Mouse (Mus musculus): ENCODE data around the gene Cct5. TPM values are rescaled to one million over a fixed set of nuclear protein-coding genes. Genes with fewer than 3 reads are reported as not detected.

The Cct5 gene
- polyA plus RNA-seq, 1 experiment from 2014 or later, result 429 TPM

DNA sequence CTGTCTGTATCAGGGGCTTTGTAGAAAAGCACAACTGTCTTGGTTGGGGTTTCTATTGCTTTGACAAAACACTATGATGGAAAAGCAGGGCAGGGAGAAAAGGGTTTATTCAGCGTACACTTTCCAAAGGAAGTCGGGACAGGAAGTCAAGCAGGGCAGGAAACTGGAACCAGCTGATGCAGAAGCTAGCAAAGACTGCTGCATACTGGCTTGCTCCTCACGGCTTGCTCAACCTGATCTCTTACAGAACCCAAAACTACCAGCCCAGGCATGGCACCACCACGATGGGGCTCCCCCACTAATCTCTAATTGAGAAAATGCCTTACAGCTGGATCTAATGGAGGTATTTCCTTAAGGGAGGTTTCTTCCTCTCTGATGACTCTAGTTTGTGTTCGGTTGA lies 54.2 kb downstream of the Cct5 start:
- DNase-seq (ENCODE audit: low spot score) (no peak), ATAC-seq (replicated peaks; ENCODE audit: low FRiP score, low read depth) (no peak)
- TF ChIP-seq CTCF (IDR thresholded peaks at IDR 0.05; ENCODE audit: low read depth), result no peak
- Histone ChIP-seq H3K9ac (ENCODE audit: low read depth, low read length) (no peak overlapping the region), H3K27me3 (ENCODE audit: insufficient read depth, low read length) (no peaks in the 10 kb centered on the region), H3K27ac (no peak overlapping the region), H3K4me2 (ENCODE audit: low read length) (no peak overlapping the region), H3K4me3 (replicated peaks; ENCODE audit: low read depth, low read length) (no peak overlapping the region), H3K4me1 (replicated peaks; ENCODE audit: insufficient read depth, low read length) (peaks cover 4% of the 10 kb centered on the region; the same call in 1 of the 2 replicates), H3K36me3 (ENCODE audit: insufficient read depth, low read length) (no peaks in the 10 kb centered on the region), H3K9me3 (replicated peaks; ENCODE audit: low read length) (no peaks in the 10 kb centered on the region)
- WGBS, result 66% methylated on average over 5 of the region's 5 CpGs

DNA sequence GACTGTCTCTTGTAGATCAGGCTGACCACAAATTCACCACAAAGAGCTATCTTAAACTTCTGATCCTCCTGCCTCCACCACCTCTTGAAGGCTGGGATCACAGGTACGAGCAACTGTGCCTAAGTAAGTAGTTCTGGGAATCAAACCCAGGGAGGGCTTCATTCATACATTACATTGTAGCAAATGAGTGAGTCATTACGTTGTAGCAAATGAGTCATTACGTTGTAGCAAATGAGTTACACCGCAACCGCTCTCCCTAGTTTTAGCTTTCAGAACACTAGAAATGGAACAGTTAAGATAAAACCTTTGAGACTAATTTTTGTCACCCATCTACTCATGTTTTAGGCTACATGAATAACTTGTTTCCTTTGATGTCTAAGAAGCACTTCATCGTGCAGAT lies 55.3 kb downstream of the Cct5 start:
- H3K4me1 ChIP-seq (replicated peaks; ENCODE audit: insufficient read depth, low read length), result peaks cover 13% of the 10 kb centered on the region
- H3K36me3 ChIP-seq (ENCODE audit: insufficient read depth, low read length), result no peaks in the 10 kb centered on the region
- no peak overlapping the region for H3K27ac ChIP-seq
- H3K4me2 ChIP-seq (ENCODE audit: low read length), result no peak overlapping the region
- no peak overlapping the region for H3K4me3 ChIP-seq (replicated peaks; ENCODE audit: low read depth, low read length)
- 74% methylated on average over 6 of the region's 6 CpGs for WGBS
- no peak overlapping the region for H3K9ac ChIP-seq (ENCODE audit: low read depth, low read length)
- DNase-seq (ENCODE audit: low spot score), result no peak
- no peak for ATAC-seq (replicated peaks; ENCODE audit: low FRiP score, low read depth)
- no peaks in the 10 kb centered on the region for H3K9me3 ChIP-seq (replicated peaks; ENCODE audit: low read length)
- no peaks in the 10 kb centered on the region for H3K27me3 ChIP-seq (ENCODE audit: insufficient read depth, low read length)
- TF ChIP-seq CTCF (IDR thresholded peaks at IDR 0.05; ENCODE audit: low read depth), result no peak

DNA sequence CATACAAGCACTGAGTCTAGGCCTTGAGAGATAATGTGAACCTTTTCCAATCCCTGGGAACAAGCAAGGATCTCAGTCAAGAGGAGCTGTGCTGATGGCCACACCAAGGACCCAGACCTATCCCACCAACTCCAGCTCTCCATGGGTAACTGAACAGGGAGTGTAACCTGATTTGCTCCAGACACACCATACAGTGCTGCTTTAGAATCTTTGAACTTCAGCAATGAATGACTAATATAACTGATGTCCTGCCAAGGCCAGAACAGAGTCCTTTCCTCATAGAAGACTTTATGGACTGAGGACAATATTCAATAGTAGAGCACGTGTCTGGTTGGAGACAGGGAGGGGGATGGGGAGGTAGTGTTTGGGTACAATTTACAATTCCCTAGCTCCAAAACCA lies 56.5 kb downstream of the Cct5 start:
- H3K9me3 ChIP-seq (replicated peaks; ENCODE audit: low read length), result no peaks in the 10 kb centered on the region
- no peak for TF ChIP-seq CTCF (IDR thresholded peaks at IDR 0.05; ENCODE audit: low read depth)
- no peak overlapping the region for H3K9ac ChIP-seq (ENCODE audit: low read depth, low read length)
- no peak overlapping the region for H3K4me3 ChIP-seq (replicated peaks; ENCODE audit: low read depth, low read length)
- ATAC-seq (replicated peaks; ENCODE audit: low FRiP score, low read depth), result peak; percentile 60
- H3K4me1 ChIP-seq (replicated peaks; ENCODE audit: insufficient read depth, low read length), result peaks cover 13% of the 10 kb centered on the region
- H3K36me3 ChIP-seq (ENCODE audit: insufficient read depth, low read length), result no peaks in the 10 kb centered on the region
- 54% methylated on average over 1 of the region's 1 CpGs for WGBS
- H3K4me2 ChIP-seq (ENCODE audit: low read length), result no peak overlapping the region
- H3K27me3 ChIP-seq (ENCODE audit: insufficient read depth, low read length), result no peaks in the 10 kb centered on the region; the same call in 1 of the 2 replicates
- no peak overlapping the region for H3K27ac ChIP-seq
- no peak for DNase-seq (ENCODE audit: low spot score)

DNA sequence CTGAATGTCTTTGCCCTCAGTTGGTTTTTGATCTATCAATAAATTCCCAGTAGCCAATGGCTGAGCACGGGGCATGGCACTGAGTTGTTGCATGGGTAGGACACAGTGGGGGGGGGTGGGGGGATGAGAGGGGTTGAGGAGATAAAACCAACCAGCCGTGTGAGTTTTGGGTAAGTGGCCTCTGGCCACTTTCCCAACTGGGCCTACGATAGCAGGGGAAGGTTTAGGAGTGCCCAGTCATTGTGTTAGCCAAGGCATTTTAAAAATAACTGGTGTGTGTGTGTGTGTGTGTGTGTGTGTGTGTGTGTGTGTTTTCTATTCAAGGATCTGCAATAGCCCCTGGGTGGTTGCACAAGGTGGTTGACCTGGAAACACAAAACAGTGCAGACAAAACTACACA lies 58.4 kb downstream of the Cct5 start:
- Histone ChIP-seq H3K4me2 (ENCODE audit: low read length) (no peak overlapping the region), H3K27me3 (ENCODE audit: insufficient read depth, low read length) (no peaks in the 10 kb centered on the region; the same call in 1 of the 2 replicates), H3K4me3 (replicated peaks; ENCODE audit: low read depth, low read length) (no peak overlapping the region), H3K27ac (no peak overlapping the region), H3K4me1 (replicated peaks; ENCODE audit: insufficient read depth, low read length) (peaks cover 13% of the 10 kb centered on the region), H3K9me3 (replicated peaks; ENCODE audit: low read length) (no peaks in the 10 kb centered on the region), H3K36me3 (ENCODE audit: insufficient read depth, low read length) (no peaks in the 10 kb centered on the region), H3K9ac (ENCODE audit: low read depth, low read length) (no peak overlapping the region)
- ATAC-seq (replicated peaks; ENCODE audit: low FRiP score, low read depth) (no peak), DNase-seq (ENCODE audit: low spot score) (no peak)
- TF ChIP-seq CTCF (IDR thresholded peaks at IDR 0.05; ENCODE audit: low read depth), result no peak
- whole genome bisulfite sequencing, result 13% methylated on average over 3 of the region's 3 CpGs

DNA sequence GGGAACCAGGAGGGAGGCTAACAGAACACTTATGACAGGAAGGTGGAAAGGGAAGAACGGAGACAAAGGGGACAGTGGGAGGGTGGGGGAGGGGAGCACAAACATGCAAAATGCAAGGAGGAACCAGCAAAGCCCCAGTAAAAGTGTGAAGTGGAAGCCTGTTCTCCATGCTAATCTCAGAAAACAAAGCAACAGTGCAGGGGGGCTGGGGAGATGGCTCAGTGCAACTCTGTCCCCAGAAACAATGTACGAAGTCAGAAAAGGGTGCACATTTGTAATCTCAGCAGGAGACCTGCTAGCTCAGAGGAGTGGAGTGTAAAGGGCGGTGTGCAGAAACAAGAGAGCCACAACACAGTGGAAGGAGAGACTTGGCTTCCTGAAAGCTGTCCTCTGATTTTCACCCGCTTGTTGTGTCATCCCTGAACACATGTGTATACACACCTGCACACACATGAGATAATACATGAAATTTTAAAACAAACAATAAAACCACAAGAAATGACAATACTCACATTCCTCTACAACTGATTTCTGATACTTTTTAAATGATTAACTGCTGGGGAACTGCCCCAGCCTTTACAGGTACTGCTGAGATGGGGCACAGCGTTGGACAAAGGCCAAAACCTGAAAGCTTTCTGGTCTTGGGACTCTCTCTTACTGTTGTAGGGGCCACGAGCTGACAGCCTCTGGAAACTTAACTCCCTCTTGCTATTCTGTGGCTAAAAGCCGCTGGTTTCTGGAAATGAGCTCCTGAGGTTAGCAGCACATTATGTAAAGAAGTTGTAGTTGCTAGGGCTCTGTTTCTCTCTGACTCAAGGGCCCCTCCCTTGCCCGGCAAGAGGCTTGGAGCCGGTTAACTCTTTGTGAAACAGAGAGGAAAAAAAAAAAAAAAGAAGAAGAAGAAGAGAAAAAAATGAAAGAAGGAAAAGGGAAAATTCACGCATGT lies 59.3 kb downstream of the Cct5 start:
- WGBS, result 16% methylated on average over 10 of the region's 10 CpGs
- Histone ChIP-seq H3K27ac (peak overlapping the region; percentile 55), H3K4me2 (ENCODE audit: low read length) (peak overlapping the region; percentile 16; the same call in 1 of the 2 replicates), H3K9me3 (replicated peaks; ENCODE audit: low read length) (no peaks in the 10 kb centered on the region), H3K36me3 (ENCODE audit: insufficient read depth, low read length) (no peaks in the 10 kb centered on the region), H3K4me1 (replicated peaks; ENCODE audit: insufficient read depth, low read length) (peaks cover 13% of the 10 kb centered on the region), H3K4me3 (replicated peaks; ENCODE audit: low read depth, low read length) (no peak overlapping the region), H3K27me3 (ENCODE audit: insufficient read depth, low read length) (no peaks in the 10 kb centered on the region; the same call in 1 of the 2 replicates), H3K9ac (ENCODE audit: low read depth, low read length) (no peak overlapping the region)
- no peak; the same call in 1 of the 2 replicates for ATAC-seq (replicated peaks; ENCODE audit: low FRiP score, low read depth)
- TF ChIP-seq CTCF (IDR thresholded peaks at IDR 0.05; ENCODE audit: low read depth), result no peak
- no peak for DNase-seq (ENCODE audit: low spot score)

Other genes with a start within 250 kb of the Cct5 start
- gene Ankrd33b, start 234.1 kb downstream of the Cct5 start, polyA plus RNA-seq (2015; fragmentation: Nextera tagmentation; extraction: Ambion mirVana), result 10.5 and 12.0 TPM in 2 replicates
- 5.2 and 5.8 TPM in 2 replicates for gene Ropn1l, start 148.1 kb downstream of the Cct5 start, polyA plus RNA-seq (2015; fragmentation: Nextera tagmentation; extraction: Ambion mirVana)
- gene March6, start 70.8 kb downstream of the Cct5 start, polyA plus RNA-seq (2015; fragmentation: Nextera tagmentation; extraction: Ambion mirVana), result 24.9 and 27.6 TPM in 2 replicates
- gene Cmbl, start 36.4 kb downstream of the Cct5 start, polyA plus RNA-seq (2015; fragmentation: Nextera tagmentation; extraction: Ambion mirVana), result 60.0 and 66.9 TPM in 2 replicates
- 14.6 and 15.5 TPM in 2 replicates for gene Fam173b, start within 50 bp of the Cct5 start, polyA plus RNA-seq (2015; fragmentation: Nextera tagmentation; extraction: Ambion mirVana)